In genomic region chr8:84989810-84990209, GRCm38 (mm10) we compare ENCODE assay signal across 8 mouse cellular contexts. TPM values are rescaled to one million over a fixed set of nuclear protein-coding genes. Genes with fewer than 3 reads are reported as not detected.
DNase-seq lines count a peak whose midpoint lies in the region; ATAC-seq and TF ChIP-seq lines count a peak whose summit lies in the region.

No protein-coding gene starts in this region.

- peak; percentile 54 for ATAC-seq in intestine, postnatal 0 days

- peak; percentile 96 for DNase-seq in adrenal gland, postnatal 10 days
- peak; percentile 89 for DNase-seq in embryo, embryonic 9.5 days (ENCODE audit: extremely low spot score)
- DNase-seq in gastrocnemius, postnatal 4 days (ENCODE audit: low spot score in 2 of 2), result peak; percentile 84 to 93
- DNase-seq in left cerebral cortex, postnatal 4 days, result peak; percentile 92
- DNase-seq in midbrain, embryonic 10.5 days (ENCODE audit: low spot score), result peak; percentile 90
- DNase-seq in right cerebral cortex, postnatal 36 days (ENCODE audit: low spot score in 2 of 2), result peak; percentile 74 to 77
- DNase-seq in urinary bladder, postnatal 4 days (ENCODE audit: low spot score in 2 of 2), result peak; percentile 89 to 95

- peak overlapping the region; percentile 40 for H3K4me3 ChIP-seq in intestine, postnatal 0 days (ENCODE audit: low read depth, low read length)
- H3K4me3 ChIP-seq in midbrain, embryonic 10.5 days, result peak overlapping the region; percentile 72

- 0 out of 2 replicates have a peak, but pooled peaks cover 5% of the 10 kb centered on the region for H3K4me1 ChIP-seq in intestine, postnatal 0 days (replicated peaks; ENCODE audit: control insufficient read depth, insufficient read depth, low read length)
- peaks cover 40% of the 10 kb centered on the region for H3K4me1 ChIP-seq in midbrain, embryonic 10.5 days

- under 1% methylated on average over 15 of the region's 15 CpGs for WGBS in intestine, postnatal 0 days
- WGBS in midbrain, embryonic 10.5 days, result under 1% methylated on average over 15 of the region's 15 CpGs

- TF ChIP-seq CTCF in intestine, postnatal 0 days (IDR thresholded peaks at IDR 0.05; ENCODE audit: low read depth), result peak; percentile 94

- peak overlapping the region; percentile 68 for H3K4me2 ChIP-seq in intestine, postnatal 0 days (replicated peaks; ENCODE audit: low read depth)

- H3K9ac ChIP-seq in intestine, postnatal 0 days (ENCODE audit: low read depth, low read length), result peak overlapping the region; percentile 38; the same call in 1 of the 2 replicates

- H3K27me3 ChIP-seq in intestine, postnatal 0 days (replicated peaks; ENCODE audit: control insufficient read depth, insufficient read depth, low read length), result no peaks in the 10 kb centered on the region
- H3K27me3 ChIP-seq in midbrain, embryonic 10.5 days (ENCODE audit: low read depth, poor library complexity, severe bottlenecking), result peaks cover 60% of the 10 kb centered on the region

- intact Hi-C loops in left cerebral cortex, postnatal 4 days (cut with DNase I), result no loop called here

- peaks cover 7% of the 10 kb centered on the region; the same call in 1 of the 2 replicates for H3K36me3 ChIP-seq in intestine, postnatal 0 days (ENCODE audit: control insufficient read depth, insufficient read depth)
- H3K36me3 ChIP-seq in midbrain, embryonic 10.5 days, result no peaks in the 10 kb centered on the region

- peak overlapping the region; percentile 89 for H3K27ac ChIP-seq in intestine, postnatal 0 days (ENCODE audit: low read depth, low read length)
- peak overlapping the region; percentile 88 for H3K27ac ChIP-seq in midbrain, embryonic 10.5 days (replicated peaks)

- H3K9me3 ChIP-seq in intestine, postnatal 0 days (ENCODE audit: control insufficient read depth), result no peaks in the 10 kb centered on the region
- no peaks in the 10 kb centered on the region for H3K9me3 ChIP-seq in midbrain, embryonic 10.5 days (replicated peaks)

RNA-seq across cellular contexts. Expression of gene Hook2, which starts 0.6 kb away (rescaled TPM):
- 1 to 10 TPM; 6.5 to 6.6 TPM for total RNA-seq in adrenal gland, postnatal 10 days (2021)
- total RNA-seq in gastrocnemius, postnatal 4 days (2021), result 1 to 10 TPM; 3.5 to 4.5 TPM
- polyA plus RNA-seq in intestine, postnatal 0 days (2015; fragmentation: Nextera tagmentation; extraction: Ambion mirVana), result 68.6 and 75.4 TPM in 2 replicates
- 10 to 100 TPM; 28.3 to 32.5 TPM for total RNA-seq in left cerebral cortex, postnatal 4 days (2021)
- 18.2 and 18.4 TPM in 2 replicates for polyA plus RNA-seq in midbrain, embryonic 10.5 days (2016; fragmentation: Nextera tagmentation; extraction: Ambion mirVana)

RNA-seq across cellular contexts. Expression of gene Junb, which starts 11.3 kb away (rescaled TPM):
- 100 to 1,000 TPM in 1 of 2 experiments, 10 to 100 TPM in 1; 28.7 to 134 TPM for total RNA-seq in adrenal gland, postnatal 10 days (2021)
- total RNA-seq in gastrocnemius, postnatal 4 days (2021), result 10 to 100 TPM in 1 of 2 experiments, 1 to 10 TPM in 1; 10.0 to 10.1 TPM
- polyA plus RNA-seq in intestine, postnatal 0 days (2015; fragmentation: Nextera tagmentation; extraction: Ambion mirVana), result 42.8 and 47.6 TPM in 2 replicates
- total RNA-seq in left cerebral cortex, postnatal 4 days (2021), result 10 to 100 TPM; 12.5 to 13.5 TPM
- 5.0 and 5.4 TPM in 2 replicates for polyA plus RNA-seq in midbrain, embryonic 10.5 days (2016; fragmentation: Nextera tagmentation; extraction: Ambion mirVana)

RNA-seq across cellular contexts. Expression of gene Rnaseh2a, which starts 20.2 kb away (rescaled TPM):
- total RNA-seq in adrenal gland, postnatal 10 days (2021), result 10 to 100 TPM; 88.6 to 91.7 TPM
- total RNA-seq in gastrocnemius, postnatal 4 days (2021), result 10 to 100 TPM; 38.7 to 45.2 TPM
- 53.2 and 57.6 TPM in 2 replicates for polyA plus RNA-seq in intestine, postnatal 0 days (2015; fragmentation: Nextera tagmentation; extraction: Ambion mirVana)
- total RNA-seq in left cerebral cortex, postnatal 4 days (2021), result 10 to 100 TPM; 41.1 to 42.1 TPM
- polyA plus RNA-seq in midbrain, embryonic 10.5 days (2016; fragmentation: Nextera tagmentation; extraction: Ambion mirVana), result 136 and 158 TPM in 2 replicates

RNA-seq across cellular contexts. Expression of gene Prdx2, which starts 20.4 kb away (rescaled TPM):
- 100 to 1,000 TPM; 477 to 503 TPM for total RNA-seq in adrenal gland, postnatal 10 days (2021)
- total RNA-seq in gastrocnemius, postnatal 4 days (2021), result 100 to 1,000 TPM; 317 to 327 TPM
- polyA plus RNA-seq in intestine, postnatal 0 days (2015; fragmentation: Nextera tagmentation; extraction: Ambion mirVana), result 313 and 319 TPM in 2 replicates
- total RNA-seq in left cerebral cortex, postnatal 4 days (2021), result 100 to 1,000 TPM; 665 to 681 TPM
- polyA plus RNA-seq in midbrain, embryonic 10.5 days (2016; fragmentation: Nextera tagmentation; extraction: Ambion mirVana), result 1,203 and 1,278 TPM in 2 replicates

RNA-seq across cellular contexts. Expression of gene Gm49661, which starts 20.6 kb away (rescaled TPM):
- total RNA-seq in adrenal gland, postnatal 10 days (2021), result 1 to 10 TPM in 1 of 2 experiments, not detected in 1; 1.1 TPM
- 1 to 10 TPM in 1 of 2 experiments, not detected in 1; 2.0 TPM for total RNA-seq in gastrocnemius, postnatal 4 days (2021)
- polyA plus RNA-seq in intestine, postnatal 0 days (2015; fragmentation: Nextera tagmentation; extraction: Ambion mirVana), result 1.3 and 2.1 TPM in 2 replicates
- total RNA-seq in left cerebral cortex, postnatal 4 days (2021), result not detected
- not detected in 2 replicates for polyA plus RNA-seq in midbrain, embryonic 10.5 days (2016; fragmentation: Nextera tagmentation; extraction: Ambion mirVana)

Comparison
In these comparisons a context has a peak if more than half of its experiments do, and no peak if none do; other contexts are left out.
1. Peak in every context shown above with its lines: DNase-seq, ATAC-seq, H3K4me3 ChIP-seq and H3K27ac ChIP-seq.